Mouse (Mus musculus) embryonic fibroblast, embryonic 13.5 days (primary cell): ENCODE results near the gene Ptch1. TPM values are rescaled to one million over a fixed set of nuclear protein-coding genes. Genes with fewer than 3 reads are reported as not detected.

Experiments
- H3K27ac ChIP-seq: 2 replicates; pipeline ENCODE4 v1.5.1; 2012; ENCODE audit warnings: low read length, control low read depth, inconsistent platforms; ENCODE audit not compliant: insufficient read depth
- H3K4me1 ChIP-seq: 2 replicates; pipeline ENCODE4 v1.6.1; 2011; ENCODE audit warnings: low read length; ENCODE audit not compliant: control insufficient read depth, insufficient read depth
- H3K4me3 ChIP-seq: 2 replicates; pipeline ENCODE4 v1.5.1; 2011; ENCODE audit warnings: mild to moderate bottlenecking, control low read depth, low read length; ENCODE audit not compliant: insufficient read depth
- CTCF ChIP-seq: IDR thresholded peaks from 2 replicates; pipeline ENCODE4 v1.5.1; 2011; ENCODE audit warnings: mild to moderate bottlenecking, control low read depth, low read length, moderate library complexity, borderline replicate concordance; ENCODE audit not compliant: insufficient read depth
- POLR2A ChIP-seq: IDR thresholded peaks from 2 replicates; pipeline ENCODE4 v1.6.1; 2011; ENCODE audit warnings: low read depth, mild to moderate bottlenecking, control low read depth, low read length, moderate library complexity
- polyA plus RNA-seq: library from polyadenylated mRNA; stranded (reverse); fragments of >200 nt; gene quantifications from 2 replicates; pipeline ENCODE4 v1.2.4, GENCODE M21; 2011; ENCODE audit warnings: low read depth; ENCODE audit not compliant: missing spikeins, insufficient read length

The Ptch1 gene
- polyA plus RNA-seq, 1 experiment: 10.8 TPM

- H3K27ac ChIP-seq: peak overlapping the region; percentile 87; the same call in 1 of the 2 replicates
- H3K4me1 ChIP-seq: no peaks in the 10 kb centered on the region
- no peak for TF ChIP-seq CTCF
- 0 out of 2 replicates have a peak, but pooled peaks have one; percentile 22 for TF ChIP-seq POLR2A
- H3K4me3 ChIP-seq: peak overlapping the region; percentile 71
These were observed 9.4 kb downstream of the Ptch1 start for GRCm38 (mm10) chr13:63563781-63564625.

- Histone ChIP-seq H3K27ac (peak overlapping the region; percentile 87; the same call in 1 of the 2 replicates), H3K4me3 (peak overlapping the region; percentile 71), H3K4me1 (no peaks in the 10 kb centered on the region)
- TF ChIP-seq CTCF: no peak
- TF ChIP-seq POLR2A: peak; percentile 75
These were observed 10.2 kb downstream of the Ptch1 start for GRCm38 (mm10) chr13:63562972-63563780.

GRCm38 (mm10) chr13:63562141-63562971 lies 11.0 kb downstream of the Ptch1 start:
- H3K4me1 ChIP-seq: no peaks in the 10 kb centered on the region; the same call in 1 of the 2 replicates
- no peak overlapping the region for H3K27ac ChIP-seq
- no peak for TF ChIP-seq POLR2A
- TF ChIP-seq CTCF: no peak
- peak overlapping the region; percentile 71 for H3K4me3 ChIP-seq

GRCm38 (mm10) chr13:63558297-63558890 lies 15.0 kb downstream of the Ptch1 start:
- Histone ChIP-seq H3K4me1 (peaks cover 10% of the 10 kb centered on the region), H3K27ac (no peak overlapping the region), H3K4me3 (no peak overlapping the region)
- TF ChIP-seq POLR2A (no peak), CTCF (no peak)

- Histone ChIP-seq H3K27ac (no peak overlapping the region), H3K4me3 (no peak overlapping the region)
- no peak for TF ChIP-seq POLR2A
- TF ChIP-seq CTCF: no peak
These were observed 17.0 kb downstream of the Ptch1 start for GRCm38 (mm10) chr13:63556431-63556830.

GRCm38 (mm10) chr13:63555885-63556284 lies 17.5 kb downstream of the Ptch1 start:
- no peak overlapping the region for H3K27ac ChIP-seq
- no peak overlapping the region for H3K4me3 ChIP-seq
- peaks cover 19% of the 10 kb centered on the region for H3K4me1 ChIP-seq
- TF ChIP-seq CTCF: no peak
- TF ChIP-seq POLR2A: no peak

More at GRCm38 (mm10) chr13:63556431-63556830, 17.0 kb downstream of the Ptch1 start:
- peaks cover 18% of the 10 kb centered on the region for H3K4me1 ChIP-seq

- no peak for TF ChIP-seq CTCF
- TF ChIP-seq POLR2A: no peak
- H3K4me3 ChIP-seq: no peak overlapping the region
- H3K27ac ChIP-seq: no peak overlapping the region
- peaks cover 19% of the 10 kb centered on the region for H3K4me1 ChIP-seq
These were observed 18.8 kb downstream of the Ptch1 start for GRCm38 (mm10) chr13:63554569-63554968.

- peaks cover 19% of the 10 kb centered on the region for H3K4me1 ChIP-seq
- no peak overlapping the region for H3K4me3 ChIP-seq
- TF ChIP-seq CTCF: no peak
- TF ChIP-seq POLR2A: no peak
- no peak overlapping the region for H3K27ac ChIP-seq
These were observed 20.0 kb downstream of the Ptch1 start for GRCm38 (mm10) chr13:63553436-63553835.
